Mouse (Mus musculus): ENCODE measurements at regions not wholly inside any gene's neighbourhood (a gene's known extent, or its start where the extent isn't known, plus 50 kb on each side); places are given as distances from the start of the nearest gene placed in this dataset.

GRCm38 (mm10) chr13:52024832-52025481 is 178.5 kb downstream of the Gadd45g start:
- H3K36me3 ChIP-seq = no peaks in the 10 kb centered on the region
- peak overlapping the region; percentile 0; the same call in 1 of the 2 replicates for H3K9ac ChIP-seq
- peak overlapping the region; percentile 12; the same call in 1 of the 2 replicates for H3K4me2 ChIP-seq (replicated peaks)
- H3K4me3 ChIP-seq (replicated peaks) = no peak overlapping the region
- no peaks in the 10 kb centered on the region for H3K27me3 ChIP-seq (replicated peaks)
- WGBS = 12% methylated on average over 18 of the region's 18 CpGs
- peak overlapping the region; percentile 57 for H3K27ac ChIP-seq
- ATAC-seq = peak; percentile 87
- no peaks in the 10 kb centered on the region for H3K9me3 ChIP-seq
- peaks cover 22% of the 10 kb centered on the region for H3K4me1 ChIP-seq (replicated peaks)

GRCm38 (mm10) chr13:52025482-52025848 is 179.0 kb downstream of the Gadd45g start:
- no peak overlapping the region for H3K27ac ChIP-seq
- peaks cover 22% of the 10 kb centered on the region for H3K4me1 ChIP-seq (replicated peaks)
- H3K9me3 ChIP-seq = no peaks in the 10 kb centered on the region
- ATAC-seq = peak; percentile 35
- H3K9ac ChIP-seq = 0 out of 2 replicates have a peak overlapping the region, but pooled peaks have one; percentile 0
- H3K27me3 ChIP-seq (replicated peaks) = no peaks in the 10 kb centered on the region
- 65% methylated on average over 5 of the region's 5 CpGs for WGBS
- no peaks in the 10 kb centered on the region for H3K36me3 ChIP-seq
- no peak overlapping the region for H3K4me3 ChIP-seq (replicated peaks)
- H3K4me2 ChIP-seq (replicated peaks) = no peak overlapping the region

DNA sequence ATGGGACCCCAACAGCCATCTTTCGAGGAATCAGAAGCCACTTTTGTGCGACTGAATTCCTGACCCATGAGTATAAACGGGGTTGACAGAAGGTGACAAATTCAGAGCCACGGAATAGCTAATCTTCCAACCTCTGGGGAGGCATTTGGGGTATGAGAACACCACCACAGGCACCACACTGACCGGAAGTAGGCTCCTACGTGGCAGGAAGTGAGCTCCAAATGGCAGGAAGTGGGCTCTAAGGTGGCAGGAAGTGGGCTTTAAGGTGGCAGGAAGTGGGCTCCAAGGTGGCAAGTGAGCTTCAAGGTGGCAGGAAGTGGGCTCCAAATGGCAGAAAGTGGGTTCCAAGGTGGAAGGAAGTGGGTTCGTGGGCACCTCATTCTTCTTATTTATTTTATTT is 179.8 kb downstream of the Gadd45g start:
- H3K36me3 ChIP-seq = no peaks in the 10 kb centered on the region
- peaks cover 22% of the 10 kb centered on the region for H3K4me1 ChIP-seq (replicated peaks)
- H3K9ac ChIP-seq = no peak overlapping the region
- H3K4me2 ChIP-seq (replicated peaks) = no peak overlapping the region
- ATAC-seq = no peak
- WGBS = 85% methylated on average over 7 of the region's 7 CpGs
- no peak overlapping the region for H3K4me3 ChIP-seq (replicated peaks)
- H3K27ac ChIP-seq = no peak overlapping the region
- H3K27me3 ChIP-seq (replicated peaks) = no peaks in the 10 kb centered on the region
- H3K9me3 ChIP-seq = no peaks in the 10 kb centered on the region

DNA sequence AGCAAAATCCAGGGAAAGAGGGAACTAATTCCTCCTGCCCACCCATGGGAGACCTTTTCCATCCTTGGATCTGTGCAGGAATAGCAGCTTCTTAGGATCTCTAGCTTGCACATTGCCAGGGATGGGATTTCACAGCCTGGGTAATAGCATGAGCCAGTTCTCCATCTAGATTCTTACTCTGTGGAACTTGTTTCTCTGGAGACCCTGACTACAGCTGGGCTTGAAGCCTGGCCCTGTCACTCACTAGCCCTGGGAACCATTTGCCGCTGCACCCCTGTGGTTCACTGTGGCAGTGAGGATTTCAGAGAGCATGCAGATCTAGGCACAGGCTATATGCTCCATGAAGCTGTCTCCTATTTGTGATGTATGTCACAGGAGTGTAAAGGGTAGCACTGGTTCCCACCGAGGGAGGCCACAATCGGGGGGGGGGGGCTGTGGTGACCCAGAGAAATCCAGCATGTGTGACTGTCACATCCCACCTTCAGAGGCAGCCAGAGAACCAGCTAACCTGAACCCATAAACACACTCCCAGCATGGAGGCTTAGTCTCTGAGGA is 183.5 kb downstream of the Gadd45g start:
- WGBS = 70% methylated on average over 3 of the region's 3 CpGs
- no peaks in the 10 kb centered on the region for H3K36me3 ChIP-seq
- H3K9ac ChIP-seq = no peak overlapping the region
- ATAC-seq = no peak
- peaks cover 13% of the 10 kb centered on the region for H3K4me1 ChIP-seq (replicated peaks)
- H3K27ac ChIP-seq = no peak overlapping the region
- H3K4me3 ChIP-seq (replicated peaks) = no peak overlapping the region
- no peak overlapping the region for H3K4me2 ChIP-seq (replicated peaks)
- no peaks in the 10 kb centered on the region for H3K9me3 ChIP-seq
- no peaks in the 10 kb centered on the region for H3K27me3 ChIP-seq (replicated peaks)

DNA sequence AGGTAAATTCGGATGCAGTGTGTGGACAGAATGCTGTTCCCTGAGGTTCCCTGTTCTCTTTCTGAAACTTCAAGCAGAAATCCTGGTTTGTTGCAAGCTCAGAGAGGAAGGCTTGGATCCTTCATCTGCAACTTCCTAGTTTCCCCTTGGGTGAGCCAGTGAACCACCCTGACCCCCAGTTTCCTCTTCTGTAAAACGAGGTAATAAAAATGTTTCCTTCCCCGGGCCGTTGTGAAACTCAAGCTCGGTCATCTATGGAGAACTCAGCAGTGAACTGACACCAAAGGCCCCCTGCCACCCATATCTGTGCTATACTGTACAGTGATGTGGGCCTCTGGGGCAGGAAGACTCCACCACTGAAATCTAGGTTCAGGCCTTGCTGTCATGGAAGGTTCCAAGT is 185.0 kb downstream of the Gadd45g start:
- WGBS = 52% methylated on average over 5 of the region's 5 CpGs
- H3K4me2 ChIP-seq (replicated peaks) = no peak overlapping the region
- ATAC-seq = no peak
- H3K4me3 ChIP-seq (replicated peaks) = no peak overlapping the region
- no peak overlapping the region for H3K27ac ChIP-seq
- H3K9me3 ChIP-seq = no peaks in the 10 kb centered on the region
- H3K36me3 ChIP-seq = no peaks in the 10 kb centered on the region
- no peaks in the 10 kb centered on the region for H3K27me3 ChIP-seq (replicated peaks)
- no peak overlapping the region for H3K9ac ChIP-seq
- peaks cover 13% of the 10 kb centered on the region for H3K4me1 ChIP-seq (replicated peaks)

GRCm38 (mm10) chr13:52035731-52036130 is 189.3 kb downstream of the Gadd45g start:
- H3K27ac ChIP-seq = 0 out of 2 replicates have a peak overlapping the region, but pooled peaks have one; percentile 27
- no peaks in the 10 kb centered on the region for H3K9me3 ChIP-seq
- 57% methylated on average over 6 of the region's 6 CpGs for WGBS
- no peaks in the 10 kb centered on the region for H3K27me3 ChIP-seq (replicated peaks)
- no peak overlapping the region for H3K4me2 ChIP-seq (replicated peaks)
- H3K4me3 ChIP-seq (replicated peaks) = no peak overlapping the region
- ATAC-seq = peak; percentile 67
- peaks cover 19% of the 10 kb centered on the region for H3K4me1 ChIP-seq (replicated peaks)
- no peak overlapping the region for H3K9ac ChIP-seq
- no peaks in the 10 kb centered on the region for H3K36me3 ChIP-seq

GRCm38 (mm10) chr13:52036351-52036750 is 189.9 kb downstream of the Gadd45g start:
- Histone ChIP-seq H3K36me3 (no peaks in the 10 kb centered on the region), H3K9ac (no peak overlapping the region), H3K27ac (no peak overlapping the region), H3K9me3 (no peaks in the 10 kb centered on the region), H3K4me3 (replicated peaks) (no peak overlapping the region), H3K4me2 (replicated peaks) (no peak overlapping the region), H3K27me3 (replicated peaks) (no peaks in the 10 kb centered on the region), H3K4me1 (replicated peaks) (peaks cover 21% of the 10 kb centered on the region)
- whole genome bisulfite sequencing = 85% methylated on average over 5 of the region's 5 CpGs
- 0 out of 2 replicates have a peak, but pooled peaks have one; percentile 3 for ATAC-seq

- Histone ChIP-seq H3K9me3 (no peaks in the 10 kb centered on the region), H3K36me3 (no peaks in the 10 kb centered on the region), H3K4me1 (replicated peaks) (peaks cover 29% of the 10 kb centered on the region), H3K27ac (peak overlapping the region; percentile 46; the same call in 1 of the 2 replicates), H3K27me3 (replicated peaks) (no peaks in the 10 kb centered on the region), H3K4me2 (replicated peaks) (no peak overlapping the region), H3K9ac (no peak overlapping the region), H3K4me3 (replicated peaks) (no peak overlapping the region)
- peak; percentile 77 for ATAC-seq
- 46% methylated on average over 13 of the region's 13 CpGs for WGBS
Measured at GRCm38 (mm10) chr13:52037218-52037617, 190.7 kb downstream of the Gadd45g start.

GRCm38 (mm10) chr13:52041467-52042421 is 195.3 kb downstream of the Gadd45g start:
- Histone ChIP-seq H3K4me1 (replicated peaks) (peaks cover 21% of the 10 kb centered on the region), H3K9ac (no peak overlapping the region), H3K4me3 (replicated peaks) (no peak overlapping the region), H3K4me2 (replicated peaks) (peak overlapping the region; percentile 17; the same call in 1 of the 2 replicates), H3K36me3 (no peaks in the 10 kb centered on the region), H3K27ac (peak overlapping the region; percentile 81), H3K9me3 (no peaks in the 10 kb centered on the region), H3K27me3 (replicated peaks) (no peaks in the 10 kb centered on the region)
- ATAC-seq = peak; percentile 35
- WGBS = 48% methylated on average over 15 of the region's 15 CpGs

- Histone ChIP-seq H3K27me3 (replicated peaks) (no peaks in the 10 kb centered on the region), H3K4me2 (replicated peaks) (no peak overlapping the region), H3K36me3 (no peaks in the 10 kb centered on the region), H3K4me3 (replicated peaks) (no peak overlapping the region), H3K9me3 (no peaks in the 10 kb centered on the region), H3K27ac (no peak overlapping the region), H3K4me1 (replicated peaks) (peaks cover 21% of the 10 kb centered on the region), H3K9ac (no peak overlapping the region)
- no peak for ATAC-seq
- WGBS = 94% methylated on average over 3 of the region's 3 CpGs
Measured at GRCm38 (mm10) chr13:52042867-52043266, 196.4 kb downstream of the Gadd45g start.

DNA sequence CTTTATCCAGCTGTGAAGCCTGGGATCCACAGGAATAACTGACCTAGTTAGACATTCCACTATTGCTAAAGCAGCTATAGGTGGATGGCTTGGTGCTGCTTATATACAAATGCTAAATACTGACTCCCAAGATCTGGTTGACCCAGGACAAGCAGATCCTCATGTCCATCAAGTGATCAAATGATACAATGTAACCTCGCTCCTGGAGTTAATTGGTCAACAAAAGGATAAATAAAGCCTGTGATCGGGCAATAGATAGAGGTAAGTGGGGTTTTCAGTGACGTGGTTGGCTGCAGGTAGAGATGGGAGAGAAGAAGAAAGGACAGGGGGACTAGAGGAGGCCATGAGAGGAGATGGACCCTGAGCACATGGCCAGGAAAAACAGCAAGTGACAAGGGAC is 197.4 kb downstream of the Gadd45g start:
- H3K36me3 ChIP-seq = no peaks in the 10 kb centered on the region
- no peak overlapping the region for H3K4me2 ChIP-seq (replicated peaks)
- H3K27me3 ChIP-seq (replicated peaks) = no peaks in the 10 kb centered on the region
- no peaks in the 10 kb centered on the region for H3K9me3 ChIP-seq
- H3K4me3 ChIP-seq (replicated peaks) = no peak overlapping the region
- ATAC-seq = no peak
- peaks cover 21% of the 10 kb centered on the region for H3K4me1 ChIP-seq (replicated peaks)
- H3K27ac ChIP-seq = no peak overlapping the region
- H3K9ac ChIP-seq = no peak overlapping the region
- 92% methylated on average over 3 of the region's 3 CpGs for WGBS

GRCm38 (mm10) chr13:52045349-52045748 is 198.9 kb downstream of the Gadd45g start:
- no peaks in the 10 kb centered on the region for H3K9me3 ChIP-seq
- peaks cover 21% of the 10 kb centered on the region for H3K4me1 ChIP-seq (replicated peaks)
- no peak overlapping the region for H3K9ac ChIP-seq
- no peak overlapping the region for H3K27ac ChIP-seq
- no peaks in the 10 kb centered on the region for H3K27me3 ChIP-seq (replicated peaks)
- H3K4me3 ChIP-seq (replicated peaks) = no peak overlapping the region
- WGBS = 85% methylated on average over 3 of the region's 3 CpGs
- no peak overlapping the region for H3K4me2 ChIP-seq (replicated peaks)
- no peaks in the 10 kb centered on the region for H3K36me3 ChIP-seq
- no peak for ATAC-seq

Data from intestine, embryonic 15.5 days (tissue).